Mouse (Mus musculus) heart, adult 2 months (tissue): ENCODE measurements around the gene Agbl5. TPM values are rescaled to one million over a fixed set of nuclear protein-coding genes. Genes with fewer than 3 reads are reported as not detected.
"Not testable (repeated sequence)": the region's sequence is repeated elsewhere in the genome, so short reads cannot be mapped to it uniquely, and the experiment has no call there.

ENCODE experiments used
- DNase-seq, 2 experiments: peaks; one replicate each; pipeline ENCODE4 v3.0.0; 2021
- H3K27ac ChIP-seq: fragments of 200-600 bp; 2 replicates; pipeline ENCODE4 v1.8.1; 2022
- H3K27me3 ChIP-seq: fragments of 200-500 bp; 2 replicates; pipeline ENCODE4 v1.6.1; 2012; ENCODE audit warnings: mild to moderate bottlenecking, low read length, inconsistent platforms, mixed read lengths; ENCODE audit not compliant: control insufficient read depth, insufficient read depth
- H3K36me3 ChIP-seq: fragments of 200-500 bp; 2 replicates; pipeline ENCODE4 v1.6.1; 2012; ENCODE audit warnings: low read length, inconsistent platforms; ENCODE audit not compliant: control insufficient read depth, insufficient read depth
- H3K4me1 ChIP-seq: fragments of 200-500 bp; 2 replicates; pipeline ENCODE4 v1.6.1; 2011; ENCODE audit warnings: low read length; ENCODE audit not compliant: control insufficient read depth, insufficient read depth
- H3K4me3 ChIP-seq: fragments of 200-600 bp; 2 replicates; pipeline ENCODE4 v1.8.1; 2022
- H3K79me2 ChIP-seq: fragments of 200-500 bp; replicated peaks from 2 replicates; pipeline ENCODE4 v1.6.1; 2012; ENCODE audit warnings: mild to moderate bottlenecking, inconsistent platforms, low read length, moderate library complexity, mixed read lengths; ENCODE audit not compliant: control insufficient read depth, insufficient read depth
- H3K9ac ChIP-seq: fragments of 200-500 bp; 2 replicates; pipeline ENCODE4 v1.6.1; 2012; ENCODE audit warnings: low read depth, mild to moderate bottlenecking, control low read depth, inconsistent platforms, low read length, mixed read lengths
- CTCF ChIP-seq: fragments of 200-600 bp; IDR thresholded peaks from 2 replicates; pipeline ENCODE4 v1.8.1; 2022; ENCODE audit warnings: antibody characterized with exemption, mild to moderate bottlenecking, moderate library complexity
- EP300 ChIP-seq: fragments of 200-500 bp; IDR thresholded peaks from 2 replicates; pipeline ENCODE4 v1.6.1; 2011; ENCODE audit warnings: low read depth, low read length, control low read depth; ENCODE audit not compliant: insufficient read depth
- POLR2A ChIP-seq: fragments of 200-500 bp; IDR thresholded peaks from 2 replicates; pipeline ENCODE4 v1.6.1; 2011; ENCODE audit warnings: mild to moderate bottlenecking, low read depth, low read length, control low read depth; ENCODE audit not compliant: insufficient read depth
- WGBS: fragments of 180-500 bp; shearing (Covaris S2); methylation state at CpG from one replicate; pipeline ENCODE4 v1.1.7; 2018; 5-methylcytosine and 5-hydroxymethylcytosine counted together
- intact Hi-C: fragments of 180-260 bp; cut with DNase I; formaldehyde crosslinking; loops from one replicate; pipeline ENCODE4 v1.15.1; 2025
- polyA plus RNA-seq: library from polyadenylated mRNA; depleted of rRNA; stranded (reverse); fragments of >200 nt; gene quantifications from 2 replicates; pipeline ENCODE4 v1.2.3, GENCODE M21; 2012
- total RNA-seq, 2 experiments: library from RNA; stranded (reverse); gene quantifications; 2 replicates each; pipeline ENCODE4 v1.2.3; 2021

Agbl5 gene
- total and polyA plus RNA-seq, 3 experiments = 4.3 to 8.7 (median 4.8) TPM

DNA sequence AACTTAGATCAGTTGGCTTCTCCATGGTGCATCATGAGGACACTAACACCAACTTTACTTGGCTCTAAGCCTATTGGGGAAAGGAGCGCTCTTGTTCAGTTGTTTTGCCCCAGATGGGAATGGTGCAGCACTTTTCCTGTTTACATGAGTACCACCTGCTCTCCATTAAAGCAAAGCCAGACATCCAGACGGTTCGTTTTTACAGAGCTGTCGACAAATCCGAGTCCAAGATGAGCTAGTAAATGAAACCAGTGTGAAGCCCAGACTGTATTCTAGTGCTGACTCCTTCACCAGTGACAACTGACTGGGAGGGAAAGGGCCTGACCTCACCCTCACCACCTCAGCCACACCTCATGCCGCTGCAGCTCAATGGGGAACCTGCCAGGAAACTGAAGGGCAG is 9.9 kb upstream of the Agbl5 start:
- H3K27ac ChIP-seq = no peak overlapping the region
- DNase-seq = no peak
- H3K4me1 ChIP-seq = peaks cover 2% of the 10 kb centered on the region; the same call in 1 of the 2 replicates
- TF ChIP-seq EP300 (no peak), POLR2A (peak; percentile 22; the same call in 1 of the 2 replicates)
- no peaks in the 10 kb centered on the region for H3K79me2 ChIP-seq
- no peaks in the 10 kb centered on the region for H3K36me3 ChIP-seq
- intact Hi-C loops = no loop called here
- H3K4me3 ChIP-seq = no peak overlapping the region
- H3K27me3 ChIP-seq = no peaks in the 10 kb centered on the region
- no peak overlapping the region for H3K9ac ChIP-seq
- 33% methylated on average over 6 of the region's 6 CpGs for WGBS

DNA sequence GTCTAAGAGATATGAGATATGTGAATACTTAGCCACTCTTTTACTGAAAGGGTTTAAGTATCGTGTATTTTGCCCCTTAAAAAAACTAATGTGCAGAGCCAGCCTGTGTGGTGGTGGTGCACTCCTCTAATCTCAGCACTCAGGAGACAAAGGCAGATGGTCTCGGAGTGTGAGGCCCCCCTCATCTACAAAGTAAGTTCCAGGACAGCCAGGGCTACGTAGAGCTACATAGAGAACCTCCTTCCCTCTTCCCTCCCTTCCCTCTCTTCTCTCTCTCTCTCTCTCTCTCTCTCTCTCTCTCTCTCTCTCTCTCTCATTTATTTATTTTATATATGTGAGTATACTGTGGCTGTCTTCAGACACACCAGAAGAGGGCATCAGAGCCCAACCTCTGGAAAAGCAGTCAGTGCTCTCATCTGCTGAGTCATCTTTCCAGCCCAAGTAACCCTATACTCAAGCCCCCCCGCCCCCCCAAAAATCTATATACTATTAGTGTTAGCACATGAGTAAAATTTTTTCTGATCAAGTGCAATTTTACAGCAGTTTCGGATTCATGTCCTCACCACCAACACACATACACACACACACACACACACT is 9.0 kb upstream of the Agbl5 start:
- no peaks in the 10 kb centered on the region for H3K36me3 ChIP-seq
- H3K4me3 ChIP-seq = no peak overlapping the region
- H3K27me3 ChIP-seq = no peaks in the 10 kb centered on the region
- intact Hi-C loops = no loop called here
- TF ChIP-seq CTCF (peak; percentile 27), EP300 (no peak)
- H3K9ac ChIP-seq = no peak overlapping the region
- no peaks in the 10 kb centered on the region for H3K79me2 ChIP-seq
- peaks cover 2% of the 10 kb centered on the region; the same call in 1 of the 2 replicates for H3K4me1 ChIP-seq
- no peak for DNase-seq
- H3K27ac ChIP-seq = no peak overlapping the region
- 77% methylated on average over 5 of the region's 5 CpGs for WGBS

DNA sequence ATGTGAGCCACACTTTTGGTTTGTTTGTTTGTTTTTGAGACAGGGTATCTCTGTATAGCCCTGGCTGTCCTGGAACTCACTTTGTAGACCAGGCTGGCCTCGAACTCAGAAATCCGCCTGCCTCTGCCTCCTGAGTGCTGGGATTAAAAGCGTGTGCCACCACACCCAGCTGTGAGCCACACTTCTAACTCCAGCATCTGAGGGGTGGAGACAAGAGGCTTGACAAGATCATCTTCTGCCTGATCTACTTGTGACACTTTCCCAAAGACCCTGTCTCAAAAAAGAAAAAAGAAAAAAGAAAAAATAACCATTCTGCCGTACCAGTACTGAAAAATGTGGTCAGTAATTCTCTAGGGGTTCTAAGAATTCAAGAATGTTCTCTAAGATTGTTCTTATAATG is 6.7 kb upstream of the Agbl5 start:
- H3K79me2 ChIP-seq, intact Hi-C loops: not testable (repeated sequence)
- WGBS = 78% methylated on average over 4 of the region's 4 CpGs

DNA sequence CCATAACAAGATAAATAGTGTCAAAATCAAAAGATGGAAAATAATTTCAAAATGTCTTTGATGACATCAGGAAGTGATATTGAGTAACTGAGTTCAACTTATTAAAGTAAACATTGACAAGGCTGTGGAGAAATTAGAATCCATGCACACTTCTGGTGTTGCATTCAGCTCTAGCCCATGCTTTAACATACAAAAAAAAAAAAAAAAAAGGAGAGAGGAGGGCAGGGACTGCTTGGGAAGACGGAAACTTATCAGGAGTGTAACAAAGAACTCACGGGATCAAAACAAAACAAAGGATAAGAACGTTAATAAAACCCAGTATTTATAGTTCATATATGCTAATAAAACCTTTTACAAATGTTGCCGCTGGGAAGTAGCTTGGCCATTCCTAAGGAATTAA is 2.3 kb upstream of the Agbl5 start:
- DNase-seq = no peak
- intact Hi-C loops = no loop called here
- 29% methylated on average over 4 of the region's 4 CpGs for WGBS
- Histone ChIP-seq H3K36me3 (no peaks in the 10 kb centered on the region), H3K4me1 (no peaks in the 10 kb centered on the region), H3K27me3 (no peaks in the 10 kb centered on the region), H3K79me2 (no peaks in the 10 kb centered on the region), H3K4me3 (no peak overlapping the region), H3K27ac (no peak overlapping the region), H3K9ac (no peak overlapping the region)
- TF ChIP-seq POLR2A = no peak
- TF ChIP-seq EP300 = no peak
- TF ChIP-seq CTCF = no peak

More for the DNA sequence above, 6.7 kb upstream of the Agbl5 start:
- not testable (repeated sequence) for H3K9ac ChIP-seq, H3K27me3 ChIP-seq, H3K36me3 ChIP-seq, H3K4me3 ChIP-seq, DNase-seq, H3K4me1 ChIP-seq, H3K27ac ChIP-seq

DNA sequence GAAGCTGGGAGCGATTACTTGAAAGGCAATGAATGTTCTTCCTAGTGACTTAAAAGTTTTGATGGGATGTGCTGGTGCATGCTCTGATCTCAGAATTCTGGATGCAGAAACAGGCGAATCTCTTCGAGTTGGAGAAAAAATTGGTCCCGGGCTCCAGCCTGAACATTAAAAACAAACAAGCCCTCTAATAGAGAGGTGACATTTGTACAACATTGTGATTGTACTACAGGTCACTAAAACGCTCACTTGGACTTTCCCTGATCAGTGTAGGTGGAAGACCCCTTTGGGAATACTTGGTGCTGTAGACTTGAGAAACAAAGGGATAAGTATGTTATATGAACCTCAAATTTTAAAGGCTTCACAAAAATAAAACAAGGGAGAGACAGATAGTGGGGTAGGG is 1.8 kb upstream of the Agbl5 start:
- intact Hi-C loops = loop anchor here (1.0 kb wide), 1 partner anchor 21 kb away; the partner anchor contains the start of gene Ost4
- Histone ChIP-seq H3K27me3 (no peaks in the 10 kb centered on the region), H3K36me3 (no peaks in the 10 kb centered on the region), H3K79me2 (no peaks in the 10 kb centered on the region), H3K27ac (peak overlapping the region; percentile 94), H3K4me1 (no peaks in the 10 kb centered on the region), H3K4me3 (peak overlapping the region; percentile 77), H3K9ac (no peak overlapping the region)
- DNase-seq = no peak
- WGBS = 23% methylated on average over 5 of the region's 5 CpGs
- no peak for TF ChIP-seq POLR2A
- TF ChIP-seq EP300 = no peak
- TF ChIP-seq CTCF = no peak

DNA sequence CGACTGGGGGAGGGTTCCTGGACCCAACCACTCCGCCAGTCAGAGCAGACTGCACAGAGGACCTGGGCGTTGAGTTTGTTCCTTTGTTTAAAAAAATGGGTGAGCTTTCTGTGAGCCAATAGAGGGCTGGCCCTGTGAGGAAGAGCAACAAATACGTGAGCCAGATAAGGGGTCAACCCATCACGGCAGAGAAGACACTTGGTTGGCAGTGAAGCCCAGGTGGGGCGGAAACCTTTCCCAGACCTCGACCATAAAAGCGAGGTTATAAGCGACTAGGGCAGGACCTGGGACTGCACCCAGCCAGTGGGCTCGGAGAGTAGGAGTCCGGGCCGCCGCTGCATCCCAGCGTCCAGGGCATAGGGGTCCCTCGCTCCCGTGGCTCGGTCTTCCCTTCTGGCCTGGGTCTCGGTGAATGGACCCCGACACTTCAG is 1.1 kb upstream of the Agbl5 start:
- intact Hi-C loops = loop anchor here (1.0 kb wide), 1 partner anchor 20 kb away; the partner anchor contains the start of gene Ost4
- peak overlapping the region; percentile 77 for H3K4me3 ChIP-seq
- no peaks in the 10 kb centered on the region for H3K27me3 ChIP-seq
- TF ChIP-seq CTCF (no peak), EP300 (0 out of 2 replicates have a peak, but pooled peaks have one; percentile 13), POLR2A (peak; percentile 32; the same call in 1 of the 2 replicates)
- H3K4me1 ChIP-seq = no peaks in the 10 kb centered on the region
- no peaks in the 10 kb centered on the region for H3K36me3 ChIP-seq
- no peaks in the 10 kb centered on the region for H3K79me2 ChIP-seq
- under 1% methylated on average over 19 of the region's 19 CpGs for WGBS
- peak overlapping the region; percentile 94 for H3K27ac ChIP-seq
- peak overlapping the region; percentile 78 for H3K9ac ChIP-seq
- peak; percentile 78 to 81 for DNase-seq
